Mouse (Mus musculus) embryonic facial prominence, embryonic 15.5 days (tissue): ENCODE measurements around the gene Nfatc2. TPM values are rescaled to one million over a fixed set of nuclear protein-coding genes. Genes with fewer than 3 reads are reported as not detected.

Source experiments
- ATAC-seq: fragments of 200-750 bp; cut with Nextera tagmentation; 2 replicates; pipeline ENCODE4 v1.8.0; 2017; ENCODE audit warnings: low read depth, moderate TSS enrichment; ENCODE audit not compliant: insufficient number of reproducible peaks, low FRiP score, low TSS enrichment
- H3K27ac ChIP-seq: fragments of 300-500 bp; sonication (generic); replicated peaks from 2 replicates; pipeline ENCODE4 v1.5.1; 2015; ENCODE audit warnings: mild to moderate bottlenecking, inconsistent platforms
- H3K27me3 ChIP-seq: fragments of 300-500 bp; sonication (generic); 2 replicates; pipeline ENCODE4 v1.6.1; 2015; ENCODE audit warnings: inconsistent platforms
- H3K36me3 ChIP-seq: fragments of 300-500 bp; sonication (generic); 2 replicates; pipeline ENCODE4 v1.6.1; 2015; ENCODE audit warnings: mild to moderate bottlenecking, inconsistent platforms
- H3K4me1 ChIP-seq: fragments of 300-500 bp; sonication (generic); 2 replicates; pipeline ENCODE4 v1.6.1; 2015; ENCODE audit warnings: inconsistent platforms
- H3K4me2 ChIP-seq: fragments of 300-500 bp; sonication (generic); replicated peaks from 2 replicates; pipeline ENCODE4 v1.6.1; 2015; ENCODE audit warnings: mild to moderate bottlenecking, inconsistent platforms
- H3K4me3 ChIP-seq: fragments of 300-500 bp; sonication (generic); replicated peaks from 2 replicates; pipeline ENCODE4 v1.5.1; 2015; ENCODE audit warnings: mild to moderate bottlenecking, inconsistent platforms
- H3K9ac ChIP-seq: fragments of 300-500 bp; sonication (generic); 2 replicates; pipeline ENCODE4 v1.6.1; 2015; ENCODE audit warnings: inconsistent platforms
- H3K9me3 ChIP-seq: fragments of 300-500 bp; sonication (generic); replicated peaks from 2 replicates; pipeline ENCODE4 v1.6.1; 2016; ENCODE audit warnings: inconsistent platforms
- WGBS: fragments of 180-500 bp; shearing (Covaris S2); methylation state at CpG from one replicate; pipeline ENCODE4 v1.1.7; 2015; 5-methylcytosine and 5-hydroxymethylcytosine counted together
- microRNA-seq: library from miRNA; unstranded; fragments of <30 nt; microRNA quantifications from one replicate; pipeline ENCODE4, GENCODE M21; 2016; ENCODE audit warnings: borderline number of aligned reads
- polyA plus RNA-seq: library from polyadenylated mRNA; unstranded; fragments of >200 nt; fragmentation: Nextera tagmentation; extraction: Ambion mirVana; gene quantifications from 2 replicates; pipeline ENCODE4 v1.2.1, GENCODE M21; 2015

The Nfatc2 gene
- polyA plus RNA-seq, 1 experiment from 2014 or later, result 5.8 TPM

- Histone ChIP-seq H3K9ac (no peak overlapping the region), H3K9me3 (no peaks in the 10 kb centered on the region), H3K27ac (no peak overlapping the region), H3K36me3 (no peaks in the 10 kb centered on the region), H3K4me2 (no peak overlapping the region), H3K27me3 (no peaks in the 10 kb centered on the region), H3K4me1 (peaks cover 5% of the 10 kb centered on the region; the same call in 1 of the 2 replicates), H3K4me3 (no peak overlapping the region)
- WGBS, result 85% methylated on average over 7 of the region's 7 CpGs
- no peak for ATAC-seq
Measured at GRCm38 (mm10) chr2:168432394-168432793, 169.1 kb downstream of the Nfatc2 start.

GRCm38 (mm10) chr2:168429598-168429997 lies 171.9 kb downstream of the Nfatc2 start:
- no peaks in the 10 kb centered on the region for H3K9me3 ChIP-seq
- H3K4me1 ChIP-seq, result peaks cover 13% of the 10 kb centered on the region
- no peaks in the 10 kb centered on the region for H3K36me3 ChIP-seq
- no peak overlapping the region for H3K4me3 ChIP-seq
- WGBS, result 87% methylated on average over 10 of the region's 10 CpGs
- H3K27me3 ChIP-seq, result no peaks in the 10 kb centered on the region
- no peak for ATAC-seq
- no peak overlapping the region for H3K9ac ChIP-seq
- no peak overlapping the region for H3K27ac ChIP-seq
- no peak overlapping the region for H3K4me2 ChIP-seq

GRCm38 (mm10) chr2:168428375-168428901 lies 173.0 kb downstream of the Nfatc2 start:
- no peak overlapping the region for H3K4me3 ChIP-seq
- H3K9ac ChIP-seq, result no peak overlapping the region
- WGBS, result 88% methylated on average over 5 of the region's 5 CpGs
- H3K4me2 ChIP-seq, result no peak overlapping the region
- no peaks in the 10 kb centered on the region for H3K36me3 ChIP-seq
- H3K27ac ChIP-seq, result no peak overlapping the region
- no peaks in the 10 kb centered on the region for H3K9me3 ChIP-seq
- H3K4me1 ChIP-seq, result peaks cover 12% of the 10 kb centered on the region
- H3K27me3 ChIP-seq, result no peaks in the 10 kb centered on the region
- no peak for ATAC-seq

Small RNA genes within 50 kb of the gene (microRNA-seq; reads per million reads assigned to microRNA genes)
- not detected for gene Mir7004

Other genes starting within 250 kb of the Nfatc2 start
- 28.6 and 34.8 TPM in 2 replicates for gene Atp9a, start 140.8 kb upstream of the Nfatc2 start, polyA plus RNA-seq
- gene Sall4, start 166.3 kb upstream of the Nfatc2 start, polyA plus RNA-seq, result 0.51 and 0.56 TPM in 2 replicates